Mouse (Mus musculus): Measurements from ENCODE around the gene Muc1. TPM values are rescaled to one million over a fixed set of nuclear protein-coding genes. Genes with fewer than 3 reads are reported as not detected.

Gene Muc1
- total RNA-seq (2012; rRNA removed) (0.38 and 0.50 TPM in 2 replicates), total RNA-seq (2014; rRNA removed) (0.09 and 0.28 TPM in 2 replicates), polyA plus RNA-seq (2012; ENCODE audit: insufficient read length, low read depth) (0.60 and 0.71 TPM in 2 replicates)

GRCm38 (mm10) chr3:89228836-89229235 is at the start of gene Muc1:
TSS of gene Muc1 (plus strand) at chr3:89229057.
- in situ Hi-C loops (cut with MboI; ENCODE audit: low pct_ligation_motif_present, low pct_unique_long_range_greater_than_20kb, low sequenced_read_pairs): no loop called here
- Histone ChIP-seq H3K9ac (ENCODE audit: insufficient read depth, low read depth) (peak within 1 kb of the TSS; percentile 64), H3K27ac (ENCODE audit: insufficient read depth, low read depth) (no peak within 1 kb of the TSS)

GRCm38 (mm10) chr3:89181749-89182500 is 46.9 kb upstream of the Muc1 start:
- dilution Hi-C loops (cut with MboI; ENCODE audit: extremely low pct_ligation_motif_present, extremely low pct_unique_long_range_greater_than_20kb, low sequenced_read_pairs) (no loop called here), in situ Hi-C loops (cut with MboI; ENCODE audit: low pct_ligation_motif_present, low pct_unique_long_range_greater_than_20kb, low sequenced_read_pairs) (no loop called here)
- H3K4me3 ChIP-seq (replicated peaks in 1 of 3; ENCODE audit: low read depth in 2 of 3, low read length in 2 of 3, poor library complexity in 1 of 3): no peak overlapping the region
- TF ChIP-seq BHLHE40 (IDR thresholded peaks at IDR 0.05; ENCODE audit: low read depth, low read length): no peak
- no peak for TF ChIP-seq MAX (IDR thresholded peaks at IDR 0.05; ENCODE audit: low read length)
- no peak for TF ChIP-seq KAT2A (IDR thresholded peaks at IDR 0.05; ENCODE audit: insufficient replicate concordance, low read length)
- TF ChIP-seq MYC (IDR thresholded peaks at IDR 0.05; ENCODE audit: low read depth, low read length): no peak
- DNase-seq (ENCODE audit: extremely low read depth): no peak
- no peak overlapping the region for H3K27ac ChIP-seq (ENCODE audit: insufficient read depth, low read depth)
- peaks cover 63 to 95% of the 10 kb centered on the region in 2 experiments for H3K36me3 ChIP-seq (replicated peaks in 1 of 2; ENCODE audit: control insufficient read depth in 1 of 2, insufficient read depth in 1 of 2, low read length in 1 of 2)
- H3K9me3 ChIP-seq (replicated peaks; ENCODE audit: low read length): no peaks in the 10 kb centered on the region
- H3K4me1 ChIP-seq (ENCODE audit: control insufficient read depth in 1 of 2, insufficient read depth in 2 of 2): peaks cover 0 to 10% of the 10 kb centered on the region in 2 experiments; a peak in 2 of 4 replicates
- H3K79me2 ChIP-seq (replicated peaks; ENCODE audit: control insufficient read depth, extremely low read depth, insufficient read depth, poor library complexity, severe bottlenecking): no peaks in the 10 kb centered on the region
- no peak overlapping the region for H3K9ac ChIP-seq (ENCODE audit: insufficient read depth, low read depth)
- no peaks in the 10 kb centered on the region for H3K27me3 ChIP-seq (replicated peaks)
- H3K4me2 ChIP-seq (ENCODE audit: insufficient read depth, low read depth, poor library complexity, severe bottlenecking): no peak overlapping the region

More at GRCm38 (mm10) chr3:89228836-89229235, at the start of gene Muc1:
- dilution Hi-C loops (cut with MboI; ENCODE audit: extremely low pct_ligation_motif_present, extremely low pct_unique_long_range_greater_than_20kb, low sequenced_read_pairs): no loop called here
- peaks cover 0 to 13% of the 10 kb centered on the region in 2 experiments for H3K36me3 ChIP-seq (replicated peaks in 1 of 2; ENCODE audit: control insufficient read depth in 1 of 2, insufficient read depth in 1 of 2, low read length in 1 of 2)
- no peak for DNase-seq (ENCODE audit: extremely low read depth)
- TF ChIP-seq TCF12 (IDR thresholded peaks at IDR 0.05; ENCODE audit: low read depth, low read length) (no peak), ZMIZ1 (IDR thresholded peaks at IDR 0.05; ENCODE audit: low read depth, low read length) (no peak), E2F4 (IDR thresholded peaks at IDR 0.05; ENCODE audit: insufficient replicate concordance, low read depth, low read length) (no peak), NRF1 (IDR thresholded peaks at IDR 0.05; ENCODE audit: low read depth, low read length) (no peak), POLR2A (IDR thresholded peaks at IDR 0.05; ENCODE audit: low read depth, low read length) (no peak), USF2 (conservative IDR thresholded peaks at IDR 0.05; ENCODE audit: low read depth, low read length) (no peak), CTCF (conservative IDR thresholded peaks at IDR 0.05 in 1 of 2, IDR thresholded peaks at IDR 0.05 in 1 of 2; ENCODE audit: low read depth in 2 of 2, low read length in 2 of 2) (no peak), JUND (conservative IDR thresholded peaks at IDR 0.05; ENCODE audit: low read depth, low read length) (no peak), UBTF (IDR thresholded peaks at IDR 0.05; ENCODE audit: low read depth, low read length) (no peak), MXI1 (IDR thresholded peaks at IDR 0.05; ENCODE audit: low read depth, low read length) (no peak), ETS1 (conservative IDR thresholded peaks at IDR 0.05; ENCODE audit: low read depth, low read length) (no peak), USF1 (IDR thresholded peaks at IDR 0.05; ENCODE audit: low read depth, low read length) (no peak), ZKSCAN1 (IDR thresholded peaks at IDR 0.05; ENCODE audit: borderline replicate concordance, low read depth, low read length) (no peak), HCFC1 (IDR thresholded peaks at IDR 0.05; ENCODE audit: low read depth, low read length) (no peak), GABPA (IDR thresholded peaks at IDR 0.05; ENCODE audit: insufficient replicate concordance, low read depth, low read length) (no peak), BHLHE40 (IDR thresholded peaks at IDR 0.05; ENCODE audit: low read depth, low read length) (no peak), SMC3 (IDR thresholded peaks at IDR 0.05; ENCODE audit: low read depth, low read length) (no peak), TBP (conservative IDR thresholded peaks at IDR 0.05; ENCODE audit: low read depth, low read length) (no peak)
- no peaks in the 10 kb centered on the region for H3K27me3 ChIP-seq (replicated peaks)
- no peaks in the 10 kb centered on the region for H3K9me3 ChIP-seq (replicated peaks; ENCODE audit: low read length)
- H3K4me3 ChIP-seq (replicated peaks in 1 of 3; ENCODE audit: low read depth in 2 of 3, low read length in 2 of 3, poor library complexity in 1 of 3): peak within 1 kb of the TSS in 1 of 3 experiments; percentile 43
- H3K4me1 ChIP-seq (ENCODE audit: control insufficient read depth in 1 of 2, insufficient read depth in 2 of 2): peaks cover 19 to 47% of the 10 kb centered on the region in 2 experiments
- peak within 1 kb of the TSS; percentile 54 for H3K4me2 ChIP-seq (ENCODE audit: insufficient read depth, low read depth, poor library complexity, severe bottlenecking)
- H3K79me2 ChIP-seq (replicated peaks; ENCODE audit: control insufficient read depth, extremely low read depth, insufficient read depth, poor library complexity, severe bottlenecking): no peaks in the 10 kb centered on the region
